Mouse (Mus musculus) G1E (cell line): Measurements from ENCODE around the gene Gcc2.
"Not testable (repeated sequence)": the region's sequence is repeated elsewhere in the genome, so short reads cannot be mapped to it uniquely, and the experiment has no call there.

Source experiments
- CTCF ChIP-seq: IDR thresholded peaks from 2 replicates; pipeline ENCODE4 v1.5.1; 2012; ENCODE audit warnings: low read depth, low read length, inconsistent platforms, mixed read lengths
- GATA1 ChIP-seq: IDR thresholded peaks from 2 replicates; pipeline ENCODE4 v1.6.1; 2012; ENCODE audit warnings: borderline replicate concordance, low read length, inconsistent platforms, mixed read lengths
- GATA2 ChIP-seq: IDR thresholded peaks from 2 replicates; pipeline ENCODE4 v1.6.1; 2012; ENCODE audit warnings: low read depth, low read length, inconsistent platforms, borderline replicate concordance

DNA sequence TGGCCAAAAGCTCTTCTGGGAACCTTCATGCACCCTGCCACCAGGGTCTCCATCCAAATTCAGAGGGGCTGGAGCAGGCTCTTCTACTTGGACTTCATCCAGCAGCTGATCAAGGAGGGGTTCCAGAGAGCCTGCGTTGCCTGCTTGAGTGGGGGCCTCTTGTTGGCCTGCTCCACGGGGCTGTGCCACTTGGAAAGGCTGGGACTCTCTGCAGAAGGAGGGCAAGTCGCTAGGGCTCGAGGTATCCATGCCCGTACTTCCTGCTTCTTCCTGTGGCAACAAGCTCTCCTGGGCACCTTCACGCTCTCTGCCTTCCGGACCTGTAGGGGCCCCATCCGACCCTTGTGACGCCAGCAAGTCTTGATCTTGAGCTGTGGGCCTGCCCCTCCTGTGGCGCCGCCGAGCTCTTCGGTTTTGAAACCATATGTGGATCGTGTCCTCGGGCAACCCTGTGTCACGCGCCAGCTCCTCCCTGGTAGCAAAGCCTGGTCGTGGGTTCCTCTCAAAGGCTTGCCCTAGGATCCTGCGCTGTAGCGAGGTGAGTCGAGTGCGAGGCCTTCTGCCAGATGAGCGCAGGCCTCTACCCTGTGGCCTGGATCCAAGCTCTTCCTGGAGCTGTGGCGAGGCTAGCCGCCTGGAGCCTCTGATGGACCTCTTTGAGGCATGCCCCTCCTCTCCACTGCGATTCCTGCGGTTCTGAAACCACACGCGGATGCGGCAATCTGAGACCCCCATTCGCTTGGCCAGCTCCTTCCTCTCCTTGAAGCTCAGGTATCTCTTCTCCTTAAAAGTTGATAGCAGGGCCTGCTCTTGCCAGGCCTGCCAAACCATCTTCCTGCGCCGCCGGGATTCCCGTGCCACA lies 23.3 kb upstream of the Gcc2 start:
- TF ChIP-seq CTCF, GATA1, GATA2: not testable (repeated sequence)
